Mouse (Mus musculus) limb, embryonic 15.5 days (tissue): ENCODE data around the gene S100a16. TPM values are rescaled to one million over a fixed set of nuclear protein-coding genes. Genes with fewer than 3 reads are reported as not detected.

ENCODE experiments used
- ATAC-seq: fragments of 200-750 bp; cut with Nextera tagmentation; 2 replicates; pipeline ENCODE4 v1.8.0; 2017; ENCODE audit warnings: low read depth, moderate TSS enrichment; ENCODE audit not compliant: insufficient number of reproducible peaks, low FRiP score, low TSS enrichment
- H3K27ac ChIP-seq: fragments of 300-500 bp; sonication (generic); 2 replicates; pipeline ENCODE4 v1.5.1; 2015; ENCODE audit warnings: moderate library complexity, mild to moderate bottlenecking, inconsistent platforms
- H3K27me3 ChIP-seq: fragments of 300-500 bp; sonication (generic); 2 replicates; pipeline ENCODE4 v1.6.1; 2015; ENCODE audit warnings: inconsistent platforms
- H3K36me3 ChIP-seq: fragments of 300-500 bp; sonication (generic); 2 replicates; pipeline ENCODE4 v1.6.1; 2015; ENCODE audit warnings: inconsistent platforms
- H3K4me1 ChIP-seq: fragments of 300-500 bp; sonication (generic); 2 replicates; pipeline ENCODE4 v1.6.1; 2015; ENCODE audit warnings: inconsistent platforms
- H3K4me2 ChIP-seq: fragments of 300-500 bp; sonication (generic); 2 replicates; pipeline ENCODE4 v1.6.1; 2015; ENCODE audit warnings: mild to moderate bottlenecking, inconsistent platforms
- H3K4me3 ChIP-seq: fragments of 300-500 bp; sonication (generic); 2 replicates; pipeline ENCODE4 v1.5.1; 2015; ENCODE audit warnings: mild to moderate bottlenecking, inconsistent platforms
- H3K9ac ChIP-seq: fragments of 300-500 bp; sonication (generic); 2 replicates; pipeline ENCODE4 v1.6.1; 2015; ENCODE audit warnings: inconsistent platforms
- H3K9me3 ChIP-seq: fragments of 300-500 bp; sonication (generic); 2 replicates; pipeline ENCODE4 v1.6.1; 2016; ENCODE audit warnings: inconsistent platforms
- WGBS: fragments of 180-500 bp; shearing (Covaris S2); methylation state at CpG from one replicate; pipeline ENCODE4 v1.1.7; 2015; 5-methylcytosine and 5-hydroxymethylcytosine counted together
- polyA plus RNA-seq: library from polyadenylated mRNA; unstranded; fragments of >200 nt; fragmentation: Nextera tagmentation; extraction: Ambion mirVana; gene quantifications from 2 replicates; pipeline ENCODE4 v1.2.1, GENCODE M21; 2015

S100a16 gene
- 426 and 454 TPM in 2 replicates for polyA plus RNA-seq

DNA sequence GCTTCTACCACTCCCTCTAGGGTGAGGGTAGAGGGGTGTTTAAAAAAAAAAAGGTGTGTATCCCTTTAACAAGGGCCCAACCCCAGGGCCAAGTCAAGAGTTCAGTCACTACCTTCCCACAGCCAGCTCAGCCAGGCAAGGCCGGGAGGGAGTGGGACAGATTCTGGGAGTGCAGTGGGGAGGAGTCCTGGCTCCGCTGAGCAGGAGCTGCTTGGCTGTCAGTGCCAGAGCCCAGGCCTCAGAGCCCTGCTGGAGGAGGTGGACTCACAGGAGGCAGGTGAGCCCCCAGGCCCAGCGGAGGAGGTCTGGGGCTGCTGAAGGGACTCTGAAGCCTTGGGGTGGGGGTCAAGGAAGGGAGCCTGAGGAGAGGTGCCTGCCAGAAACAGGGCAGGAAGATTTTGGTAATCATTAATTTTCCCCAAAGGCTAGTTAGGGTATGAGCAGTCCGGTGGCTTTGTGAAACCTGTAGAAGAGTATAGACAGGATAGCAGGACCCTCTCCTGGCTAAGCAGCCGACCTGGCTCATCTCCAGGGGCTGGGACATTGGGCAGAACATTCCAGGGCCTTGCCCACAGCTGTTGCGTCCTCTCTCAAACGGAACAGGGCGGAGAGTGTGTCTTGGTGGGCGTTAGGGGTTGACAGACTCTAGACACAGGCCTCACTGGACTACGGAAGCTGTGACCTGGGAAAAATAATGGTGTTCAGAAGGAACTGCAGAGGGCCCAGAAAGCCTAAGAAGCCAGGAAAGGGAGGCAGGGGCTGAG is at the start of gene S100a16:
Gene S100a16, plus strand, starts transcription at position 114 of the 764 bp plus-strand sequence.
- H3K27ac ChIP-seq: peak within 1 kb of the TSS; percentile 75
- H3K4me1 ChIP-seq: peaks cover 28% of the 10 kb centered on the region
- no peak within 1 kb of the TSS for H3K9ac ChIP-seq
- peak; percentile 82 for ATAC-seq
- peak within 1 kb of the TSS; percentile 31 for H3K4me2 ChIP-seq
- H3K4me3 ChIP-seq: peak within 1 kb of the TSS; percentile 29
- H3K36me3 ChIP-seq: no peaks in the 10 kb centered on the region
- no peaks in the 10 kb centered on the region for H3K9me3 ChIP-seq
- WGBS: 37% methylated on average over 10 of the region's 10 CpGs
- H3K27me3 ChIP-seq: no peaks in the 10 kb centered on the region

DNA sequence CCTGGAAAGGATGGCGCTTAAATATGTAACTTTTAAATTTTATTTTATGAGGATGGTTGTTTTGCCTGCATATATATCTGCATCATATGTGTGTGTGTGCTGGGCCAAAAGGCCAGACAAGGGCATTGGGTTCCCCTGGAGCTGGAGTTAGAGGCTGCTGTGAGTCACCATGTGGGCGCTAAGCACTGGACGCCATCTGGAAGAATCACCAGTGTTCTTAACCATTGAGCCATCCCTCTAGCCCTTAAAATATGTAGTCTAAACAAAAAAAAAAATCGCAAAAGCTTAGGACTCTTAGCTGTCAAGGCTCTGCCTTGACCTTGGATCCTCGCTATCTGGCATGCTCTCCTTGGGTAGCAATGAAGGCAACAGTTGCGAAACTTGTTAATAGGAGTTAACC is 48.5 kb upstream of the S100a16 start:
- ATAC-seq: no peak
- Histone ChIP-seq H3K9me3 (no peaks in the 10 kb centered on the region), H3K36me3 (peaks cover 53% of the 10 kb centered on the region), H3K4me1 (peaks cover 6% of the 10 kb centered on the region; the same call in 1 of the 2 replicates), H3K4me3 (no peak overlapping the region), H3K9ac (no peak overlapping the region), H3K27me3 (no peaks in the 10 kb centered on the region), H3K27ac (no peak overlapping the region), H3K4me2 (no peak overlapping the region)
- WGBS: 77% methylated on average over 6 of the region's 6 CpGs

- Histone ChIP-seq H3K4me1 (peaks cover 6% of the 10 kb centered on the region; the same call in 1 of the 2 replicates), H3K9me3 (no peaks in the 10 kb centered on the region), H3K27me3 (no peaks in the 10 kb centered on the region), H3K4me3 (peak within 1 kb of the TSS; percentile 81), H3K4me2 (peak within 1 kb of the TSS; percentile 46), H3K27ac (peak within 1 kb of the TSS; percentile 83), H3K36me3 (peaks cover 40% of the 10 kb centered on the region), H3K9ac (peak within 1 kb of the TSS; percentile 74)
- under 1% methylated on average over 37 of the region's 37 CpGs for WGBS
- peak; percentile 96 for ATAC-seq
These were observed 46.3 kb upstream of the S100a16 start, which contains the start of gene Snapin for GRCm38 (mm10) chr3:90490696-90491256. Snapin (minus strand) TSS chr3:90491033.

DNA sequence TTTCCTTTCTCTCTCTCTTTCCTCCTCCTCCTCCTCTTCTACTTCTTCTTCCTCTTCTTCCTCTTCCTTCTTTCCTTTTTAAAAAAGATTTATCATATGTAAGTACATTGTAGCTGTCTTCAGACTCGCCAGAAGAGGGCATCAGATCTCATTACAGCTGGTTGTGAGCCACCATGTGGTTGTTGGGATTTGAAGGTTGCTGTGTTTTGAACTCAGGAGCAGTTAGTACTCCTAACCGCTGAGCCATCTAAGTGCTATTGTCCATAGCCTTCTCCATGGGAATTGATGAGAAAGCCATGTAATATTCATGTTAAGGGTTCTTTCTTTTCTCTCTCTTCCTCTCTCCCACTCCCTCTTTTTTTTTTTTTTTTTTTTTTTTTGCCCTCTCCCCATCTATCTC is 45.7 kb upstream of the S100a16 start:
- H3K4me1 ChIP-seq: peaks cover 6% of the 10 kb centered on the region; the same call in 1 of the 2 replicates
- 45% methylated on average over 2 of the region's 2 CpGs for WGBS
- H3K4me3 ChIP-seq: no peak overlapping the region
- ATAC-seq: no peak
- H3K9me3 ChIP-seq: no peaks in the 10 kb centered on the region
- no peak overlapping the region for H3K4me2 ChIP-seq
- H3K36me3 ChIP-seq: peaks cover 40% of the 10 kb centered on the region
- no peak overlapping the region for H3K27ac ChIP-seq
- H3K27me3 ChIP-seq: no peaks in the 10 kb centered on the region
- no peak overlapping the region for H3K9ac ChIP-seq

DNA sequence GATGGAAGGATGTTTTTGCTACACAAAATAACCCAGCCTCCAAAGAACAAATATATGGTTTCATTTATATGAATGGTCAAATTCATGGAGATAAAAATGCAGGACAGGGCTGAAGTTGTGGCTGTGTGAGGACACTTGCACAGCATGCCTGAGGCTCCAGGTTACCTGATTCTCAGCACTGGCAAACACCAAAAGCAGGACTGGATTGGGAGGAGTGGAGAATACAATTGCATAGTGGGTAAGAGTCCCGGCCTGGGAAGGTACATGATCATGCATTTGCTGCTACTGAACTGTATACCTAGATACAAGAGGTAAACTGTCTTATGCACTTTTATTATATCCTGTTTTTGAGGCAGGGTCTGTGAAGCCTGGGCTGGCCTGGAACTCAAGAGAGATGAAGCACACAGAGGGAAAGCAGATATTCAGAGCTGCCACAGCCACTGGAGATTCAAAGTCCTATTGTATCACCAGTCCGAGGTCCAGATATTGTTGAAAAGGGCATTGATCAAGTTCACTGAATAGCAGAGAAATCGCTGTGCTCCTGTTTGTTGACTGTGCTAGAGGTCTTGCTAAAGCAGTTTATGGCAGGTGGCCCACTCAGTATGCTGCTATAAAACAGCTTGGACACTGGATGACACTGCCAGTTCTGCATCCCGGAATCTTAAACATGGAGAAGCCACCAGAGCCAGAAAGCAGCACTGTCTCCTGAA is 43.1 kb upstream of the S100a16 start:
- H3K27me3 ChIP-seq: no peaks in the 10 kb centered on the region
- no peaks in the 10 kb centered on the region for H3K9me3 ChIP-seq
- WGBS: 65% methylated on average over 4 of the region's 4 CpGs
- H3K4me1 ChIP-seq: peaks cover 6% of the 10 kb centered on the region; the same call in 1 of the 2 replicates
- ATAC-seq: no peak
- H3K9ac ChIP-seq: no peak overlapping the region
- no peak overlapping the region for H3K4me3 ChIP-seq
- peaks cover 42% of the 10 kb centered on the region for H3K36me3 ChIP-seq
- H3K27ac ChIP-seq: no peak overlapping the region
- no peak overlapping the region for H3K4me2 ChIP-seq

DNA sequence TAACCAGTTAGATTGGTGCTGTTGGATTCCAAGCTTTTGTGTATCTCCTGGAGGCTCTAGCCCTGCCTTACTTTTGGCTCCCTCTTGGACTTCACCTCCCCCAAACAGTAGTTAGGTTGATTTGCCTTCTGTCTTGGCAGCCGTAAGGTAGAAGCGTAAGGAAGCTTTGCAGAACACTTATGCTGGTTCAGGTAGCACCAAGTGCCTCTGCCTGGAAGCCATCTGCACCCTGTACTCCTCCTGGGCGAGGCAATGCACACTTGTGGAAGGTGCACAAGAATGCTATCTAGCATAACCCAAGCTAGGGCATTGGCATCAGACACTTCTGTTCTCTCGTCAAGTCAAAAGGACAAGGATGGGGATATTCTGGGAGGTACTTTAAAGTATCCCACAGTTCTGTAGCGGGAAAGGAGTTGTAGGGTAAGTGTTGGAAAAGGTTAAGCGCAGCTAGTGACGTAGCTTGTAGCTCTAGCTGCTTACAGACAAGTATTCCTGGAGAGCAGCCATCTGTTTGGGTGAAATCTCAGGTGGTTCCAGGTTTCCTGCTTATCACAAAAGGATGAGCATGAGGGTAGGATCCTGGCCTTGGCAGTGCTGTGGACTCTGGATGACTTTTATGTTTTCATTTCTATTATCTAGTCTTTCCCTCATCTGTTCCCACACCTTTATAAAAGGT is 41.1 kb upstream of the S100a16 start:
- WGBS: 86% methylated on average over 7 of the region's 7 CpGs
- Histone ChIP-seq H3K36me3 (peaks cover 52% of the 10 kb centered on the region), H3K9me3 (no peaks in the 10 kb centered on the region), H3K4me3 (no peak overlapping the region), H3K9ac (no peak overlapping the region), H3K27me3 (no peaks in the 10 kb centered on the region), H3K27ac (no peak overlapping the region), H3K4me2 (no peak overlapping the region), H3K4me1 (no peaks in the 10 kb centered on the region)
- ATAC-seq: no peak

GRCm38 (mm10) chr3:90497597-90497996 is 39.5 kb upstream of the S100a16 start:
- peaks cover 67% of the 10 kb centered on the region for H3K36me3 ChIP-seq
- no peak overlapping the region for H3K4me3 ChIP-seq
- H3K4me1 ChIP-seq: no peaks in the 10 kb centered on the region
- H3K27ac ChIP-seq: no peak overlapping the region
- ATAC-seq: no peak
- no peak overlapping the region for H3K9ac ChIP-seq
- H3K4me2 ChIP-seq: no peak overlapping the region
- no peaks in the 10 kb centered on the region for H3K9me3 ChIP-seq
- no peaks in the 10 kb centered on the region for H3K27me3 ChIP-seq

DNA sequence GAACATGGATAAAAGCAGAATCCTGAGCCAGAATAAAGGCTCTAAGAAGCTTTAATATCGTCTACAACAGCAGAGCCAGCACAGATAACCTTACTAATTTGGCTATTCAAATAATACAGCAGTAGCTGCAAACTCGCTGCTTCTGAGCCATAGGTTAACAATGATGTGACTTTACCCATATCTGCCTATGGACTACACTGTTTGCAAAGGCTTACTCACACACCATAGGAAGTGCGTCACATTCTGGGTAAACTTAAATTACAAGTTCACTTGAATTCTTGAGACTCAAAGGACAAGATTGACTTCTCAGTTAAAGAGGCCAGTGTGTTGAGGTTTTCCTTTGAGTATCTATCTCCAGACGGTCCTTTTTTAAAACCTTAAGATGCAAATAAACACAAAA is 33.6 kb upstream of the S100a16 start:
- Histone ChIP-seq H3K27ac (no peak overlapping the region), H3K9ac (no peak overlapping the region), H3K9me3 (no peaks in the 10 kb centered on the region), H3K27me3 (no peaks in the 10 kb centered on the region), H3K36me3 (peaks cover 80% of the 10 kb centered on the region), H3K4me1 (peaks cover 12% of the 10 kb centered on the region), H3K4me2 (no peak overlapping the region), H3K4me3 (no peak overlapping the region)
- WGBS: 84% methylated on average over 4 of the region's 4 CpGs
- no peak for ATAC-seq

DNA sequence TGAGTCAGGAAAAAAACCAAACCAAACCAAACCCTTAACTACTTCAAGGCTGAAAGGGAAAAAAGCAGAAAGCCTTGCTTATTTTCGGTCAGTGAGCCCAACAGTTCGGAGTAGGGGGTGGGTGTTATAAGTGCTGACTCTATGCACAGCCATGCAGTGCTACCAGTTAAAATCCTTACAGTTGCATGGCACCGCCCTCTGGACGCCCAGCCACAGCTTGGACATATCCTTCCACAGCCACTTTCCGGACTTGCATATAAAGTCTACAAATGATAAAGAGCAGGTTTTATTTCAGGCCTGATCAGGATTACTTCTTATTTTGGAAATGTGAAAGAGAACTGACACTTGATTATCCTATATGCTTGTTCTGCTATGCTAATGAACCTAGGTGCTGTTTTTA is 31.8 kb upstream of the S100a16 start:
- no peak overlapping the region for H3K27ac ChIP-seq
- peaks cover 64% of the 10 kb centered on the region for H3K36me3 ChIP-seq
- ATAC-seq: no peak
- peaks cover 12% of the 10 kb centered on the region for H3K4me1 ChIP-seq
- H3K9ac ChIP-seq: no peak overlapping the region
- no peaks in the 10 kb centered on the region for H3K27me3 ChIP-seq
- WGBS: 80% methylated on average over 5 of the region's 5 CpGs
- H3K4me3 ChIP-seq: no peak overlapping the region
- no peaks in the 10 kb centered on the region for H3K9me3 ChIP-seq
- H3K4me2 ChIP-seq: no peak overlapping the region

DNA sequence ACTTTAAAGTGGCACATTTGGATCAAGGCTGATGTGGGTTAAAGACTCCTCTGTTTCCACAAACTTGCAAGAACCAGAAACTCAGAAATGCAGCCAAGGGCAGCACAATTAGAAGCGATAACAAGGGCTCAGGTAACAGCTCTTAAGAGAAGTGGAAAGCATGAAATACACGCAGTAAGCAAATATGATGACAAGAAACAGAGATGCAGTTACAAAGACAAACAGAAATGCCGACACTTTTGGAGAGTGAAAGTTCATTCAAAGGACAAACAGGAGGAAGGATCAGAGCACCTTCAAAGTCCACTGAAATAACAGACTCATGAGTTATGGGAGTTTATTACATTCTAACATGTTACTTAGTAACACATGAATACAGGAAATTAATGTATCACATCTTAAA is 30.7 kb upstream of the S100a16 start:
- Histone ChIP-seq H3K27me3 (no peaks in the 10 kb centered on the region), H3K36me3 (peaks cover 56% of the 10 kb centered on the region), H3K9ac (no peak overlapping the region), H3K4me1 (peaks cover 12% of the 10 kb centered on the region), H3K9me3 (no peaks in the 10 kb centered on the region), H3K4me2 (no peak overlapping the region), H3K27ac (no peak overlapping the region), H3K4me3 (no peak overlapping the region)
- WGBS: 76% methylated on average over 3 of the region's 3 CpGs
- ATAC-seq: no peak

- ATAC-seq: no peak
- no peaks in the 10 kb centered on the region for H3K9me3 ChIP-seq
- peak overlapping the region; percentile 56 for H3K4me2 ChIP-seq
- H3K36me3 ChIP-seq: peaks cover 38% of the 10 kb centered on the region
- peak overlapping the region; percentile 94 for H3K27ac ChIP-seq
- 2% methylated on average over 20 of the region's 20 CpGs for WGBS
- peak overlapping the region; percentile 97 for H3K9ac ChIP-seq
- H3K4me1 ChIP-seq: peaks cover 14% of the 10 kb centered on the region
- 0 out of 2 replicates have a peak, but pooled peaks cover 10% of the 10 kb centered on the region for H3K27me3 ChIP-seq
- peak overlapping the region; percentile 89 for H3K4me3 ChIP-seq
These were observed 28.6 kb upstream of the S100a16 start for GRCm38 (mm10) chr3:90508287-90508949.
